Mouse (Mus musculus) MEL (cell line): ENCODE data around the gene Rftn2. TPM values are rescaled to one million over a fixed set of nuclear protein-coding genes. Genes with fewer than 3 reads are reported as not detected.
A peak's percentile ranks its signal among the peaks of the same experiment; 100 is the strongest.

ENCODE experiments used
- DNase-seq: peaks from one replicate; pipeline ENCODE4 v3.0.0; 2011; ENCODE audit warnings: low read depth, low spot score
- H3K27ac ChIP-seq: 2 replicates; pipeline ENCODE4 v1.5.1; 2012; ENCODE audit warnings: low read depth, mild to moderate bottlenecking, control low read depth, low read length, moderate library complexity; ENCODE audit not compliant: control insufficient read depth
- H3K27me3 ChIP-seq, 2 experiments: fragments of 150-350 bp in 1 of 2; sonication (generic) in 1 of 2; 2 replicates each; pipeline ENCODE4 v1.6.1; 2012; ENCODE audit warnings: low read length in 2 of 2, mild to moderate bottlenecking in 2 of 2, improper control_type of control experiment in 1 of 2, moderate library complexity in 1 of 2; ENCODE audit not compliant: insufficient read depth in 2 of 2, control insufficient read depth in 1 of 2
- H3K36me3 ChIP-seq, 2 experiments: 2 replicates each; pipeline ENCODE4 v1.6.1; 2012 to 2014; ENCODE audit warnings: low read length in 2 of 2, improper control_type of control experiment in 1 of 2, inconsistent platforms in 1 of 2, mild to moderate bottlenecking in 1 of 2; ENCODE audit not compliant: insufficient read depth in 2 of 2, control insufficient read depth in 1 of 2
- H3K4me1 ChIP-seq, 2 experiments: fragments of 150-350 bp in 1 of 2; sonication (generic) in 1 of 2; 2 replicates each; pipeline ENCODE4 v1.6.1; 2012; ENCODE audit warnings: low read length in 2 of 2, improper control_type of control experiment in 1 of 2, mild to moderate bottlenecking in 1 of 2; ENCODE audit not compliant: insufficient read depth in 2 of 2, control insufficient read depth in 1 of 2
- H3K4me3 ChIP-seq, 2 experiments: fragments of 150-350 bp in 1 of 2; sonication (generic) in 1 of 2; 2 replicates each; pipeline ENCODE4 v1.5.1; 2012; ENCODE audit warnings: low read depth in 2 of 2, low read length in 2 of 2, mild to moderate bottlenecking in 2 of 2, moderate library complexity in 2 of 2, control low read depth in 1 of 2, improper control_type of control experiment in 1 of 2; ENCODE audit not compliant: control insufficient read depth in 1 of 2, insufficient read depth in 1 of 2
- H3K79me2 ChIP-seq: 2 replicates; pipeline ENCODE4 v1.6.1; 2012; ENCODE audit warnings: mild to moderate bottlenecking, low read length, moderate library complexity; ENCODE audit not compliant: control insufficient read depth, poor library complexity, insufficient read depth
- H3K9ac ChIP-seq: 2 replicates; pipeline ENCODE4 v1.6.1; 2012; ENCODE audit warnings: low read depth, mild to moderate bottlenecking, control low read depth, low read length, moderate library complexity; ENCODE audit not compliant: control insufficient read depth, poor library complexity, severe bottlenecking
- H3K9me3 ChIP-seq: fragments of 150-350 bp; sonication (generic); replicated peaks from 2 replicates; pipeline ENCODE4 v1.6.1; 2012; ENCODE audit warnings: mild to moderate bottlenecking, low read length, improper control_type of control experiment, moderate library complexity; ENCODE audit not compliant: insufficient read depth
- BHLHE40 ChIP-seq: IDR thresholded peaks from 2 replicates; pipeline ENCODE4 v1.6.1; 2012; ENCODE audit warnings: low read depth, mild to moderate bottlenecking, inconsistent platforms, low read length, improper control_type of control experiment, borderline replicate concordance
- CHD1 ChIP-seq: IDR thresholded peaks from 2 replicates; pipeline ENCODE4 v1.6.1; 2012; ENCODE audit warnings: low read depth, mild to moderate bottlenecking, inconsistent platforms, low read length, improper control_type of control experiment
- CTCF ChIP-seq, 3 experiments: IDR thresholded peaks in 2 of 3; conservative IDR thresholded peaks in 1 of 3; 2 replicates each; pipeline ENCODE4 v1.5.1; 2011 to 2012; ENCODE audit warnings: low read length in 3 of 3, low read depth in 2 of 3, mild to moderate bottlenecking in 2 of 3, improper control_type of control experiment in 1 of 3, inconsistent platforms in 1 of 3, mixed read lengths in 1 of 3, moderate library complexity in 1 of 3; ENCODE audit not compliant: control insufficient read depth in 1 of 3, insufficient read depth in 1 of 3, poor library complexity in 1 of 3, severe bottlenecking in 1 of 3
- ELF1 ChIP-seq: IDR thresholded peaks from 2 replicates; pipeline ENCODE4 v1.6.1; 2014; ENCODE audit warnings: low read depth, mild to moderate bottlenecking, inconsistent platforms, low read length, improper control_type of control experiment, moderate library complexity
- ETS1 ChIP-seq: IDR thresholded peaks from 2 replicates; pipeline ENCODE4 v1.6.1; 2012; ENCODE audit warnings: low read depth, mild to moderate bottlenecking, inconsistent platforms, low read length, improper control_type of control experiment, moderate library complexity
- GATA1 ChIP-seq: IDR thresholded peaks from 2 replicates; pipeline ENCODE4 v1.6.1; 2011; ENCODE audit warnings: low read depth, low read length, improper control_type of control experiment
- HCFC1 ChIP-seq: IDR thresholded peaks from 2 replicates; pipeline ENCODE4 v1.6.1; 2012; ENCODE audit warnings: low read depth, mild to moderate bottlenecking, inconsistent platforms, low read length, improper control_type of control experiment, moderate library complexity
- JUND ChIP-seq: IDR thresholded peaks from 2 replicates; pipeline ENCODE4 v1.6.1; 2011; ENCODE audit warnings: low read depth, mild to moderate bottlenecking, improper control_type of control experiment, low read length
- MYB ChIP-seq: IDR thresholded peaks from 2 replicates; pipeline ENCODE4 v1.6.1; 2011; ENCODE audit warnings: mild to moderate bottlenecking, low read depth, low read length, improper control_type of control experiment
- NELFE ChIP-seq: IDR thresholded peaks from 2 replicates; pipeline ENCODE4 v1.6.1; 2011; ENCODE audit warnings: low read depth, low read length, improper control_type of control experiment
- POLR2AphosphoS5 ChIP-seq: IDR thresholded peaks from 2 replicates; pipeline ENCODE4 v1.6.1; 2012; ENCODE audit warnings: low read depth, borderline replicate concordance, mild to moderate bottlenecking, inconsistent platforms, low read length, moderate library complexity, mixed read lengths
- RAD21 ChIP-seq: IDR thresholded peaks from 2 replicates; pipeline ENCODE4 v1.6.1; 2011; ENCODE audit warnings: mild to moderate bottlenecking, low read depth, low read length, improper control_type of control experiment
- SIN3A ChIP-seq: IDR thresholded peaks from 2 replicates; pipeline ENCODE4 v1.6.1; 2012; ENCODE audit warnings: low read length, improper control_type of control experiment, inconsistent platforms
- TAL1 ChIP-seq: IDR thresholded peaks from 2 replicates; pipeline ENCODE4 v1.6.1; 2012; ENCODE audit warnings: mild to moderate bottlenecking, inconsistent platforms, low read length, moderate library complexity, mixed read lengths
- TCF12 ChIP-seq: IDR thresholded peaks from 2 replicates; pipeline ENCODE4 v1.6.1; 2014; ENCODE audit warnings: low read depth, mild to moderate bottlenecking, inconsistent platforms, low read length, improper control_type of control experiment, moderate library complexity
- UBTF ChIP-seq: IDR thresholded peaks from 2 replicates; pipeline ENCODE4 v1.6.1; 2012; ENCODE audit warnings: low read depth, mild to moderate bottlenecking, inconsistent platforms, low read length, improper control_type of control experiment, moderate library complexity, borderline replicate concordance; ENCODE audit not compliant: insufficient read depth
- USF1 ChIP-seq: IDR thresholded peaks from 2 replicates; pipeline ENCODE4 v1.6.1; 2014; ENCODE audit warnings: low read depth, mild to moderate bottlenecking, inconsistent platforms, low read length, improper control_type of control experiment, moderate library complexity
- USF2 ChIP-seq, 2 experiments: IDR thresholded peaks; 2 replicates each; pipeline ENCODE4 v1.6.1; 2011 to 2012; ENCODE audit warnings: improper control_type of control experiment in 2 of 2, low read length in 2 of 2, borderline replicate concordance in 1 of 2, inconsistent platforms in 1 of 2, low read depth in 1 of 2, mild to moderate bottlenecking in 1 of 2; ENCODE audit not compliant: insufficient read depth in 1 of 2
- ZC3H11A ChIP-seq: IDR thresholded peaks from 2 replicates; pipeline ENCODE4 v1.6.1; 2012; ENCODE audit warnings: low read depth, mild to moderate bottlenecking, inconsistent platforms, low read length, improper control_type of control experiment
- ZKSCAN1 ChIP-seq: IDR thresholded peaks from 2 replicates; pipeline ENCODE4 v1.6.1; 2012; ENCODE audit warnings: low read depth, mild to moderate bottlenecking, inconsistent platforms, low read length, improper control_type of control experiment, moderate library complexity
- polyA plus RNA-seq, 2 experiments: library from polyadenylated mRNA; stranded (reverse) in 1 of 2; unstranded in 1 of 2; fragments of >175 nt in 1 of 2; fragments of >200 nt in 1 of 2; gene quantifications; 2 replicates each; pipeline versions ENCODE4 v1.2.1 to v1.2.4; 2012; ENCODE audit warnings: low replicate concordance in 2 of 2, low read depth in 1 of 2; ENCODE audit not compliant: insufficient read length in 2 of 2, insufficient read depth in 1 of 2, missing spikeins in 1 of 2
- total RNA-seq: library from RNA; depleted of rRNA; stranded (reverse); fragments of 300-350 nt; gene quantifications from 2 replicates; pipeline ENCODE4 v1.2.3, GENCODE M21; 2012

Rftn2 gene
- total and polyA plus RNA-seq, 3 experiments = 0.01 TPM; not detected in 2

- Histone ChIP-seq H3K4me3 (peak overlapping the region; percentile 84 to 96), H3K9ac (peak overlapping the region; percentile 93), H3K27me3 (no peaks in the 10 kb centered on the region), H3K27ac (no peak overlapping the region; the same call in 1 of the 2 replicates), H3K79me2 (peaks cover 54% of the 10 kb centered on the region), H3K4me1 (peaks cover 12 to 16% of the 10 kb centered on the region in 2 experiments), H3K9me3 (no peaks in the 10 kb centered on the region), H3K36me3 (peaks cover 0 to 33% of the 10 kb centered on the region in 2 experiments; a peak in 3 of 4 replicates)
- no peak for TF ChIP-seq UBTF
- no peak for TF ChIP-seq TAL1
- no peak for TF ChIP-seq GATA1
- TF ChIP-seq ELF1 = no peak
- TF ChIP-seq SIN3A = no peak; the same call in 1 of the 2 replicates
- TF ChIP-seq TCF12 = no peak
- TF ChIP-seq ETS1 = no peak
- no peak for TF ChIP-seq CTCF (IDR thresholded peaks at IDR 0.05 in 2 of 3, conservative IDR thresholded peaks at IDR 0.05 in 1 of 3; ENCODE audit: control insufficient read depth in 1 of 3, insufficient read depth in 1 of 3, low read depth in 2 of 3, low read length in 3 of 3, poor library complexity in 1 of 3, severe bottlenecking in 1 of 3)
- no peak for TF ChIP-seq RAD21
- TF ChIP-seq USF1 = no peak
- no peak for TF ChIP-seq BHLHE40
- no peak for TF ChIP-seq ZKSCAN1
- TF ChIP-seq ZC3H11A = no peak
- TF ChIP-seq POLR2AphosphoS5 = no peak
- TF ChIP-seq JUND = no peak
- no peak for TF ChIP-seq NELFE
- peak; percentile 47 for DNase-seq
Measured at GRCm38 (mm10) chr1:55238496-55238895, 11.9 kb upstream of the Rftn2 start.

- TF ChIP-seq BHLHE40 (no peak), HCFC1 (no peak), ZKSCAN1 (no peak), NELFE (no peak), CHD1 (no peak), MYB (no peak), TCF12 (no peak), USF2 (IDR thresholded peaks at IDR 0.05; ENCODE audit: borderline replicate concordance in 1 of 2, insufficient read depth in 1 of 2, low read depth in 1 of 2, low read length in 2 of 2) (no peak)
- TF ChIP-seq, all 39 proteins: peak for 0
- DNase-seq = peak; percentile 55
Measured at GRCm38 (mm10) chr1:55237643-55238161, 11.1 kb upstream of the Rftn2 start.

More at GRCm38 (mm10) chr1:55237643-55238161, 11.1 kb upstream of the Rftn2 start:
- no peaks in the 10 kb centered on the region for H3K27me3 ChIP-seq
- peak overlapping the region; percentile 84 to 96 for H3K4me3 ChIP-seq
- H3K27ac ChIP-seq = peak overlapping the region; percentile 63
- peaks cover 49% of the 10 kb centered on the region for H3K79me2 ChIP-seq
- peak overlapping the region; percentile 93 for H3K9ac ChIP-seq
- peaks cover 0 to 33% of the 10 kb centered on the region in 2 experiments; a peak in 3 of 4 replicates for H3K36me3 ChIP-seq
- peaks cover 12 to 16% of the 10 kb centered on the region in 2 experiments for H3K4me1 ChIP-seq
- H3K9me3 ChIP-seq = no peaks in the 10 kb centered on the region
